Mouse (Mus musculus): ENCODE results near the gene Plagl1.

GRCm38 (mm10) chr10:13155377-13155776 lies 95.1 kb downstream of the Plagl1 start:
- TF ChIP-seq GATA1 (IDR thresholded peaks at IDR 0.05; ENCODE audit: borderline replicate concordance, low read length) (no peak), CTCF (IDR thresholded peaks at IDR 0.05; ENCODE audit: low read depth, low read length) (no peak), TAL1 (conservative IDR thresholded peaks at IDR 0.05; ENCODE audit: low read depth, low read length) (no peak)

Data from G1E (cell line).